Mouse (Mus musculus): ENCODE data around the gene Dhdds.

DNA sequence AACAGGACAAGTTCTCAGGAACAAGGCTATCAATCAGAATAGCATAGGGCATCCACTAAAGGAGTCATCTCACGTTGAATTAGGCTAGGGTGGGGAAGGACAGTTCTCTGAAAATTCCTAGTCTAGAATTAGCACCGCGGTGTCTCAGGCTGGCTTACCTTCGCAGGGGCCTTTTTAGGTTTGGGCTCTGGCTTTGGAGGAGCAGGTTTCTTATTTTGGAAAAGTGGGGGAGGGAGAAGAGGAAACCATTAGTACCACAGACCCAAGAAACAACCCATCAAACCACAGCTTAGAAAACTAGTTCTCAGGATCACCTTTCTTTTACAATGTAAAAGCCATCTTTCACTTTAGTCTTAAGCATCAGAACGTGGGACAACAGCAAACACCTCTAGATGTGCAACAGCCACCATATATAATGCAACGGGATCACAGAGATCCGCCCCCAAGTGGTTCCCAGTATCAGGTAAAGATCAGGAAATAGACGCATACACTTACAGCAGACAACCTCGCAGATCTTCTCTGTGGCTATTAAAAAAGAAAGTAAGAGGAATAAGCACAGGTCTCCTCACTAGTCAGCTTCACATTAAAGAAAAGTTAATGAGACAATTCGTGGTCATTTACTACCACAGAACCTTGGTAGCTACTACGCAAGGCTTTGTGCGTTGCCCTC, 34.3 kb downstream of the Dhdds start:
- TF ChIP-seq CTCF (conservative IDR thresholded peaks at IDR 0.05; ENCODE audit: low read length) (no peak), NANOG (IDR thresholded peaks at IDR 0.05; ENCODE audit: borderline replicate concordance, low read length) (no peak)

All from E14TG2a.4 (cell line).